Mouse (Mus musculus) embryonic facial prominence, embryonic 12.5 days (tissue): ENCODE results near the gene Pgap3. TPM values are rescaled to one million over a fixed set of nuclear protein-coding genes. Genes with fewer than 3 reads are reported as not detected.

Experiments
- polyA plus RNA-seq: library from polyadenylated mRNA; unstranded; fragments of >200 nt; fragmentation: Nextera tagmentation; extraction: Ambion mirVana; gene quantifications from 2 replicates; pipeline ENCODE4 v1.2.1, GENCODE M21; 2016

The Pgap3 gene
- polyA plus RNA-seq, 1 experiment from 2014 or later, result 9.8 TPM

Other genes starting within 250 kb of the Pgap3 start
- gene Med1, start 207.2 kb downstream of the Pgap3 start, polyA plus RNA-seq, result 71.6 and 80.7 TPM in 2 replicates
- 15.9 and 16.7 TPM in 2 replicates for gene Cdk12, start 197.4 kb downstream of the Pgap3 start, polyA plus RNA-seq
- 0.27 and 0.61 TPM in 2 replicates for gene Neurod2, start 70.8 kb downstream of the Pgap3 start, polyA plus RNA-seq
- gene Ppp1r1b, start 52.1 kb downstream of the Pgap3 start, polyA plus RNA-seq, result 0.39 and 1.0 TPM in 2 replicates
- 39.6 and 47.6 TPM in 2 replicates for gene Stard3, start 42.1 kb downstream of the Pgap3 start, polyA plus RNA-seq
- gene Tcap, start 16.7 kb downstream of the Pgap3 start, polyA plus RNA-seq, result 1.5 and 1.7 TPM in 2 replicates
- gene Pnmt, start 14.0 kb downstream of the Pgap3 start, polyA plus RNA-seq, result 0.33 TPM in 1 of 2 replicates, not detected in the other
- 47.4 and 49.4 TPM in 2 replicates for gene Erbb2, start 12.0 kb upstream of the Pgap3 start, polyA plus RNA-seq
- 78.4 and 85.6 TPM in 2 replicates for gene Mien1, start 38.5 kb upstream of the Pgap3 start, polyA plus RNA-seq
- 7.3 and 7.7 TPM in 2 replicates for gene Grb7, start 45.9 kb upstream of the Pgap3 start, polyA plus RNA-seq
- 0.24 and 0.47 TPM in 2 replicates for gene Ikzf3, start 145.5 kb upstream of the Pgap3 start, polyA plus RNA-seq
- gene Zpbp2, start 150.6 kb upstream of the Pgap3 start, polyA plus RNA-seq, result not detected in 2 replicates
- gene Ormdl3, start 186.9 kb upstream of the Pgap3 start, polyA plus RNA-seq, result 62.8 and 64.2 TPM in 2 replicates
- gene Lrrc3c, start 197.8 kb upstream of the Pgap3 start, polyA plus RNA-seq, result not detected in 2 replicates
- gene Gm12355, start 225.2 kb upstream of the Pgap3 start, polyA plus RNA-seq, result 1.1 TPM in 2 replicates
- gene Gsdma3, start 225.9 kb upstream of the Pgap3 start, polyA plus RNA-seq, result not detected in 2 replicates
- gene Gsdma2, start 246.3 kb upstream of the Pgap3 start, polyA plus RNA-seq, result not detected in 2 replicates